Mouse (Mus musculus) megakaryocyte, embryonic 14.5 days (primary cell): Measurements from ENCODE around the gene Brd9. TPM values are rescaled to one million over a fixed set of nuclear protein-coding genes. Genes with fewer than 3 reads are reported as not detected.
A peak's percentile ranks its signal among the peaks of the same experiment; 100 is the strongest.

Experiments
- H3K27me3 ChIP-seq: replicated peaks from 2 replicates; pipeline ENCODE3; 2012; ENCODE audit warnings: inconsistent platforms
- H3K36me3 ChIP-seq: replicated peaks from 2 replicates; pipeline ENCODE3; 2012; ENCODE audit warnings: low read length, inconsistent platforms, mixed read lengths
- H3K4me1 ChIP-seq: 2 replicates; pipeline ENCODE4 v1.6.1; 2012; ENCODE audit warnings: inconsistent platforms
- H3K4me3 ChIP-seq: replicated peaks from 2 replicates; pipeline ENCODE3; 2012; ENCODE audit warnings: moderate library complexity, mild to moderate bottlenecking, inconsistent platforms
- H3K9me3 ChIP-seq: 2 replicates; pipeline ENCODE4 v1.6.1; 2012; ENCODE audit warnings: inconsistent platforms
- FLI1 ChIP-seq: IDR thresholded peaks from 2 replicates; pipeline ENCODE4 v1.6.1; 2012; ENCODE audit warnings: low read length, inconsistent platforms, mixed read lengths
- GATA1 ChIP-seq: IDR thresholded peaks from 3 replicates; pipeline ENCODE4 v1.6.1; 2012; ENCODE audit warnings: mixed read lengths, low read length, inconsistent platforms, borderline replicate concordance
- polyA plus RNA-seq: library from polyadenylated mRNA; stranded (reverse); fragments of >175 nt; gene quantifications from 2 replicates; pipeline ENCODE4 v1.2.3, GENCODE M21; 2012; ENCODE audit warnings: low replicate concordance; ENCODE audit not compliant: insufficient read depth

Gene Brd9
- polyA plus RNA-seq, result 3.7 and 23.9 TPM in 2 replicates

DNA sequence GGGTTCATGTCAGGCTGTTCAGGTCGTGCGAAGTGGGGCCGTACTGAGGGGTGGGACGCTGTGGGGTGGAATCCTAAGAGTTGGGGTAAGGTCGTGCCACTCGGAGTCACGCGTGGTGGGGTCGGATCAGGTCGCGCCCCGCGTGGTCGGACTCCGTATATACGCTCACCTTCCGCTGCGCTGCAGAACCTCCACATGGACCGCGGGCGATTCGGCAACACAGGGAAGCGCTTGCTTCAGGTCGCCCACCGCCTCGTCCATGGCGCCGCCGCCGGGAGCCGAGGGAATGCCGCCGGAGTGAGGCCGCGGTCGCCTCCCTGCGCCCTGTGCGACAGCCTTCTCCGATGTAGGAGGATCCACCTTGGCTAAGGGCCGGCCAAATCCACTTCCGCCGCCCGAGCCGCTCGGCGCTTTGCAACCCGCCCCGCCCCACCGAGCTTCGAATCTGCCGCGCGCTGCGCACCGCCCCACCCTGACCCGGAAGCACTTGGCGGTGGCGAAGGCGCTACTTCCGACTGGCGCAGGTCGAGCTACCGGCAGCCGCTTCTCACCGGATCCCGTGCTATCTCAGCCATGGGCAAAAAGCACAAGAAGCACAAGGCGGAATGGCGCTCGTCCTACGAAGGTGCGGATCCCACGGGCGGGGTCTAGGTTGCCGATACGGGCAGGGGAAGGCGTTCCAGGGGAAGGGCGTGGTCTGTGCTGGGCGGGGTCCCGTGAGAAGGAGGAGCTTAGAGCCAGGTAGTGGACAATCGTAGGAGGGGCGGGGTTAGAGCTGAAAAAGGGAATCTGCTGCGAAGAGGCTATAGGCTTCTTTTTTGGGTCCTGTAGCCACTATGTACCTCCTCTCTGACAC lies at the start of gene Brd9, which contains the start of gene Trip13:
Gene Brd9 (plus strand): TSS at position 491 of the 856 bp plus-strand sequence.
Gene Trip13 (minus strand): TSS at position 464 of the 856 bp plus-strand sequence.
- Histone ChIP-seq H3K36me3 (peaks cover 53% of the 10 kb centered on the region), H3K4me1 (peaks cover 23% of the 10 kb centered on the region), H3K27me3 (no peaks in the 10 kb centered on the region), H3K9me3 (no peaks in the 10 kb centered on the region), H3K4me3 (peak within 1 kb of the TSS; percentile 100)
- TF ChIP-seq FLI1, result peak; percentile 75; the same call in 1 of the 2 replicates
- no peak for TF ChIP-seq GATA1

- H3K27me3 ChIP-seq, result peaks cover 37% of the 10 kb centered on the region
- TF ChIP-seq GATA1, result no peak
- TF ChIP-seq FLI1, result no peak
- H3K9me3 ChIP-seq, result peaks cover 8% of the 10 kb centered on the region
- no peaks in the 10 kb centered on the region for H3K4me1 ChIP-seq
- no peaks in the 10 kb centered on the region for H3K36me3 ChIP-seq
- H3K4me3 ChIP-seq, result no peak overlapping the region
Measured at GRCm38 (mm10) chr13:73892493-73893178, 45.0 kb upstream of the Brd9 start.

DNA sequence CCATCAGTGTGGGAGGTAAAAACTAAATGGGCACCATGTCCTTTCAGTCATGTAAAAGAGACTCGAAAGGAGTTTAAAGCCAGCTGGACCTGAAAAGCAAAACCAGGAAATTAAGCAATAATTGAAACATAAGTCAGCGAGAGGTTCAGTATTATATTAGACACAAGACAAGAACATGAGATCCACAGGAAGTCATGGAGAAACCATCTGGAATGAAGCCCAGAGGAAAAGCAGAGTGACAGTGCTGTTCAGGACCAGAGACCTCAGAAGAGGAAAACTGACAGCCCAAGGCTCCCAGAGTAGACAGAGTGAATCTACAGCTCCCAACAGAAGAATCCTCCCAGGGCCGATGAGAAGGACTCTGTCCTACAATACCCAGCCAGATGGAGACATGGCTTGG lies 40.0 kb upstream of the Brd9 start:
- Histone ChIP-seq H3K4me1 (no peaks in the 10 kb centered on the region), H3K9me3 (peaks cover 8% of the 10 kb centered on the region), H3K36me3 (no peaks in the 10 kb centered on the region), H3K4me3 (no peak overlapping the region), H3K27me3 (peaks cover 11% of the 10 kb centered on the region)
- TF ChIP-seq FLI1, result no peak
- no peak for TF ChIP-seq GATA1

DNA sequence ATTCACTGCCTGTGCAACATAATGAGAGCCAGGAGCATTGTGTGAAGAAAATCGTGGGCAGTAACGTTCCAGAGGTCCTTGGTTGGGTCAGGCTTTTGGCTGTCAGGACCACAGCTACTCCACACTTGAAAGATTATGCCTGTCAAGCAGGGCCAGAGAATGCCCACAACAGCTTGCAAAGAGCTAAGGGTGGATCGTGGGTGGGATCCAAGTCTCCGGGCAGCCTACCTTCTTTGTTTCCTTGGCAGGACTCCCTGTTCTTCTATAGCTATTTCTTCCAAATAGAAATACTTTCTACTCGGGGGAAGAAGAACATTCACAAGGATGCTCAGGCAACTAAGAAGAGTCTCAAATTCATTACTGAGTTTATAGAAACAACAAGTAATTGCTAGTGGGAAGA lies 30.5 kb upstream of the Brd9 start:
- no peak overlapping the region for H3K4me3 ChIP-seq
- H3K36me3 ChIP-seq, result peaks cover 35% of the 10 kb centered on the region
- TF ChIP-seq GATA1 (no peak), FLI1 (no peak)
- no peaks in the 10 kb centered on the region for H3K9me3 ChIP-seq
- H3K4me1 ChIP-seq, result peaks cover 3% of the 10 kb centered on the region
- no peaks in the 10 kb centered on the region for H3K27me3 ChIP-seq

DNA sequence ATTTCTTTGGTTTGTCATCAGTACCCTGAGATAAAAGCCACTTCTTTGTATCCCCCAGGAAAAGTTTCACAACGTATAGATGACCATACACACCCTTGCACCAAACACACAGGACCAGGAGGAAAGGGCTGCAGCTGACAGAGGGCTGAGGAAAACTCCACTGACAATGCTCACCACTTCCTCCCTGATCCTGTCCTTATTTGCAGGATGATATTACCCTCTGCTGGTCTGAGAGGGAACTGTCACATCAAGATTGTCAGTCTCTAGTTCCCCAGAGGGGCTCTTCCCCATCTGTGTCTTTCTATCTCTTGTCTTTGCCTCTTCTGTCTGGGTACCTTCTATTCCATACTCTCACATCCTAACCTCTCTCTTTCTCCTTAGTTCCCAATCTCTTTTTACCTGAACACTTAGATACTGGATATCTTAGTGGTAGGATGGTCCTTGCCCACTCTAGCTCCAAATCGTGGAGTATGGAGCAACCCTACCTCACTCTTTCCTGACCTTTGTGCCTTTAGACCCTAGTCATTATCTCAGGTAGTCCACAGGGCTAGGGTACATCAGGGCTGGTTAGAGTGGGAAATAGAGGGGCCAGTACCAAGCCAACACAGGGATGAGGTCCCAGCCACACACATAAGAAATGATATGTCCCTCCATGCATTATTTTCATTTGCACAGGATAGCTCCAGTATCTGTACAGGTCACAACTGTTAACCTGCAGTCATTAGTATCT lies 29.8 kb upstream of the Brd9 start:
- no peaks in the 10 kb centered on the region for H3K27me3 ChIP-seq
- H3K9me3 ChIP-seq, result no peaks in the 10 kb centered on the region
- no peak overlapping the region for H3K4me3 ChIP-seq
- H3K4me1 ChIP-seq, result peaks cover 3% of the 10 kb centered on the region
- TF ChIP-seq GATA1 (no peak), FLI1 (no peak)
- peaks cover 42% of the 10 kb centered on the region for H3K36me3 ChIP-seq

DNA sequence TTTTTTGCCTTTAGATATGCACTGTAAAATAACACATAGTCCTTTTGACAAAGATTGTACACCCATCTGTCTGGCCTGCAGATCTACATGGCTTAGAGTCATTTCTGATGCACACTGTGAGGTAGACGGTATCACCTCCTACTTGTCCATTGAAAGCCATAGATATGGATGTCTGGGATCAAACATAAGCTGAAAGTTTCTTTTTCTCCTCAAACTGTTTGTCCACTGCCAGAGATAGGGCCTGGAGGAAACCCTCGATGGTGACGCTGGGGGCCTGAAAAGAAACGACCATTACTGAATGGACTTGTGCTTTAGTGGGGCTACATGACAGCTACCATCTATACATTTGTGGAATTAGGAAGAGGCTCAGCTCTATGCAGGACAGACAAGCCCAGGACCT lies 24.5 kb upstream of the Brd9 start:
- TF ChIP-seq GATA1, result no peak
- no peak for TF ChIP-seq FLI1
- Histone ChIP-seq H3K9me3 (no peaks in the 10 kb centered on the region), H3K36me3 (peaks cover 77% of the 10 kb centered on the region)

GRCm38 (mm10) chr13:73932201-73932600 lies 5.4 kb upstream of the Brd9 start:
- Histone ChIP-seq H3K4me3 (no peak overlapping the region), H3K27me3 (no peaks in the 10 kb centered on the region), H3K9me3 (no peaks in the 10 kb centered on the region), H3K4me1 (peaks cover 11% of the 10 kb centered on the region), H3K36me3 (peaks cover 76% of the 10 kb centered on the region)
- no peak for TF ChIP-seq FLI1
- TF ChIP-seq GATA1, result no peak

More for the DNA sequence above, 24.5 kb upstream of the Brd9 start:
- no peaks in the 10 kb centered on the region for H3K27me3 ChIP-seq
- H3K4me3 ChIP-seq, result no peak overlapping the region
- H3K4me1 ChIP-seq, result peaks cover 6% of the 10 kb centered on the region; the same call in 1 of the 2 replicates

DNA sequence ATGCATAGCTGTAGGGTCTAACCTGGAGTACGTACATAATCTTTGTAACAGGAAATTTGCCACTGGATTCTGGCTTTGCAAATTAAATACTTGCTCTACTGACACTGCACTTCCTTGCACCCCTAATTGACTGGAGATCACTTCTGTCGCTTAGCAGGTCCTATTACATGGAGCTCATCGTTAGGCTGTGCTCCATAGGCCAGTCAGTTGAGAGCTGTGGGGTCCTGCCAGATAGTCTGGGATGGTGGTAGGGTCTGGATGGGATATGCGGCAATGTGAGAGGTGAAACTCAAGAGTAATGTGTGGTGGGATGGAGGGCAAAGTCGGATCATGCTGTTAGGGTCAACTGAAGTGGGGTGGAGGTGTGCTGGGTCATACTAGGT lies 682 bp upstream of the Brd9 start:
- H3K36me3 ChIP-seq, result peaks cover 53% of the 10 kb centered on the region
- no peaks in the 10 kb centered on the region for H3K27me3 ChIP-seq
- no peaks in the 10 kb centered on the region for H3K9me3 ChIP-seq
- peaks cover 23% of the 10 kb centered on the region for H3K4me1 ChIP-seq
- peak overlapping the region; percentile 100 for H3K4me3 ChIP-seq
- no peak for TF ChIP-seq GATA1
- no peak for TF ChIP-seq FLI1

GRCm38 (mm10) chr13:73938177-73938560 lies 558 bp downstream of the Brd9 start:
- no peaks in the 10 kb centered on the region for H3K27me3 ChIP-seq
- TF ChIP-seq FLI1 (no peak), GATA1 (no peak)
- no peaks in the 10 kb centered on the region for H3K9me3 ChIP-seq
- peak overlapping the region; percentile 100 for H3K4me3 ChIP-seq
- H3K4me1 ChIP-seq, result peaks cover 23% of the 10 kb centered on the region
- peaks cover 54% of the 10 kb centered on the region for H3K36me3 ChIP-seq
